Mouse (Mus musculus) lung, postnatal 10 days (tissue): ENCODE measurements around the gene Cfap299.
"Not testable (repeated sequence)": the region's sequence is repeated elsewhere in the genome, so short reads cannot be mapped to it uniquely, and the experiment has no call there.

Source experiments
- DNase-seq: peaks from one replicate; pipeline ENCODE4 v3.0.0; 2021

The Cfap299 gene

DNA sequence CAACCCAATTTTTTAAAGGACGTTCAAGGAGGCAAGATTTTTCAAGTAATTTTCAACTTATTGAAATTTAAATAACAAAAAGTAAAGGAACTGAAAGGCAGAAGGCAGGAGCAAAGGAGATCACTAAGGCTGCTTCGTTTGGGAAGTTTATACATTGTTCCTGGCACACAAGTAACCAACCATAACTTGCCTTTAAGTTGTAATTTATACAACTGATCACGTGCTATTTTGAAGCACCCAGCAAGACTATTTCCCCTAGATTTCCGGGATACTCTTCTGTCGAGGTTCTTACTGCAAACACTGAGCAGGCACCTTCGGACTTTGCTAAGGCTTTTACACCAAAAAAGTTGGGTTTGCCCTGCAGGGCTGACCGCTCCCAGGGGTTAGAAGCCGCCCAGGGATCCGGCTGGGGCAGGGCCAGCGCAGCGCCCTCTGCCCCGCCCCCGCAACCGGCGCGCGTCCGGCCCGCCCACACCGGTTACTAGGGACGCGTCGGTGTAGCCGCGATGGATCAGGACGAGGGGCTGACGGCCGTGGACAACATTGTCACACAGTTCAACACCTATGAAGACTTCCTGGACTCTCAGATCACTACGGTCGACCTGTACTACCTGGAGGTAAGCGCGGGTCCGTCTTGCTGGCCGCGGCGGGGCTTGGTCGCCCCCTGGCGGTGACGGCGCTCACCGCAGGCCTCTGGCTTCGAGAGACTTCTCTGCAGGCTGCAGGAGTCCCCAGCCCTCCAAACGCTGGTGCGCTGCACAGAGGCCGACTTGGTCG, at the start of gene Cfap299:
Gene Cfap299, plus strand, starts transcription at position 457 of the 777 bp plus-strand sequence.
- peak; percentile 83 for DNase-seq

DNA sequence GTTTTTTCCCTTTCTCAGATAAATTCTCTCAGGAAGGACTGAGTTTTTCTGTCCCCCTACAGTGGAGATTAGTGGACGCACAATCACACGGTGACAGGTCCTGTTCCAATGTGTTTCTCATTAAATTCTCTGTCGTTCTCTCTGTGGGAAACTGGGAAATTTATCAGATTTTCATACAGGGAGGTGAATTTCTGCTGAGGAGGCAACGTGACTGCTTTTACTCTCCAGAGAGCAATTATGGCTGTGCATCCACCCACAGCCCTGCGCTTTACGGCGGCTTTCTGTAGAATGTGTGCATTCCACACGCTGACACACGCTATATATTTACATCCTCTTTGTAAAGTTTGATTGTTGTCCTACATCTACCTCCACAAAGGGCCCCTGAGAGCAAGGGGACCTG, 47.1 kb upstream of the Cfap299 start:
- no peak for DNase-seq

DNA sequence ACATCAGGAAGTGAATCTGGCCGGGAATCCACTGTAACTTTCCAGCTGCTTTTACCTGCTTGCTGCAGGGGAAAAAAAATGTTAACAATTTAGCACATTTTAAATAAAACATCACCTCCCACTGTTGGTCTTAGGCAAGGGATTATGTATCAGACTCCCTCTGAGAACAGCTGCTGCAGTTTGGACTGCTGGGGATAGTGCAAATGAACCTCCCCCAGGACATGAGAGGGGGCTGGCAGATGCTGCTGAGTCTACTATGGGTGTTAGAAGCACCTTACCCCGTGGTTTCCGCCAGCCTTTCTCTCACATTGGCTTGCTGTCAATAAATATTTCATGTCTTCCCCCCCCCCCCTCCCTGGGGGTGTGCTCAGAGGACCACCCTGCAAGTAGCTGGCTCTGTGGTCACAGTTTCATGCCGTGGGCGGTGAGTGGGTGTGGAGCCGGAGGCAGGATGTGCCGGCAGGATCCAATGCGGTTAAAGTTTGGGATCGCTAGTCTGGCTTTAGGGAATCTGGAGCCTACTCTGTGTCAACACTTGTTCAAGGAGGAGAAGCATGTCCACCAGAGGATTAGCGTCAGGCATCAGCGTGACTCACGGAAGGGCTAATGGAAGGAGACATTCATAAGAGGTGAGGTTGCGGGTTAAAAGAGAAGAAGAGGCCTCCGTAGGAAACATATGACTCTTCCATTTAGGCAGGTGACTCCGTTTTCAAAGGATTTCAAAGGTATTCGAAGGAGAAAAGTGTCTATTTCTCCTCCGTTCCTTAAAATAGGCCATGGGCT, 45.2 kb upstream of the Cfap299 start:
- peak; percentile 17 for DNase-seq

DNA sequence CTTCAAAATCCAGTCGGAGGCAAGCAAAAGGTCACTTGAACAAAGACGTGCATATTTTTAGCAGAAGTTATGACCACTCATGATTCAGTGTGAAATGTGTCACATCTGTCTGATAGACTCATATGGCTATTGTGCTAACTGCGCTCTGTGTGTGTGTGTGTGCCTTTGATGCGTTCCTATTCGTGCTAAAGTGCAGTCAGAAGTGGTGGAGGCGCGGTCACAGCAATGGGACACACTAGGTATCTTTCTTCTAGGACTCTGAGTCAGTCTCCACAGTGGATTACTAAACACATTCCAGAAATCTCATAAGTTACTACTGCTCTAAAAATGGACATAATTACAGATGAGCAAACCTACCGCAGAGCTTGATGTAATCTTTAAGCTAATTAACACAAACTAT, 38.5 kb upstream of the Cfap299 start:
- no peak for DNase-seq

DNA sequence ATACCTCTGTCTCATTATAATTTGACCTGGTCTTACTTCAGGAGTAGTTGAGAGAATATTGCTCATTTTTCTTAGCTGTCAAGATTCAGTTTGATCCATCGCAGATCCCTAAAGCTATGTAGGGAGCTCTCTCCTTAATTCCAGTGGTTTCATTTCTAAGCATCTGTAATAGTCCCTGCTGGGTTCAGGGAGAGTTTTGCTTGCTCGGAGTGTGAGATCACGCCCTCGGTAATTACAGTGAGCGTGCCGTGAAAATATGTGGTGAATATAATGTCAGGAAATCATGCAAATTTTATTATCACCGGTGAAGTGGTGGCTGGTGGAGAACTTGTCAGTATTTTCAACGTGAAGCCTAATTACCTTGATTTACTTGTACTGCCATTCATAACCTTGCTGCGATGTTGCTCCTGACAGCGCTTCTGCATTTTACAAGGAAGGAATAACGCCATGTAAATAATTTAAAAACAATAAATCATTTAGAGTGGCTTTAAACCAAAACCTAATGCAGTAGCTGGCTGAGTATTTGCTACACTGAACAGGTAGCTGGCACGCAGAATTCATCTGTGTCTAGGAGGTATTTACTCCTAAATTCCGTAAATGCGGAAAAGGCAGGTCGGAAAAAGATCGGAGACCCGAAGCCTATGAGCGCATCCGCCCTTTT, 36.6 kb upstream of the Cfap299 start:
- DNase-seq, result no peak

DNA sequence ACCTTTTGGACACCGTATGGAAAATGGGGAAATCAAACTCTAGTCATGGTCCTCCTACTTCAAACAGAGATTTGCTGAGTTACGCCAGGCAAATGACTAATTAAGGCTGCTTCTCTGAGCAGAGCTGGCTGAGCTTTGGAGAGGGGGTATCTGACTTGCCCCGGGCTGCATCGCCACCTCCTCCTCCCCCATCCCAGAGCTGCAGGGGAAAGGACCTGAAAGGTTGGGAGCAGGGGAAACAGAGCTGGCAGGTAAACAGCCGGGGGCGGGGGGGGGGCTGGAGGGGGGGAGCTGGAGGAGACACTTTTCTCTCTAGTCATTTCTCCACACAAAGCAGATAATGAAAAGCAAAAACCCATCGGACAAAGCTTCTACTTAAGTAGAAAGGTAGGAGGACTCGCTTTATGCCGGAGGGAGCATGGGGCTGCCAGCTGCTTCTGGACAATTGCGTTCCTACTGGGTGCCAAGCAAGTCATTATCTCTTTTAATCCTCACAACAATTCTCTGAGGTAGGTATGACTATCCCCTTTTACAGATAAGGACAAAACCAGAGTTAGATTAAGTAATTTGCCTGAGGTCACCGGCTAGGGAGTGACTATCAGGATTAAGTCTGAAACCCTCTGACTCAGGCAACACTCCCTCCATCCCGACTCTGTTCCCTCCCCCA, 35.9 kb upstream of the Cfap299 start:
- no peak for DNase-seq

DNA sequence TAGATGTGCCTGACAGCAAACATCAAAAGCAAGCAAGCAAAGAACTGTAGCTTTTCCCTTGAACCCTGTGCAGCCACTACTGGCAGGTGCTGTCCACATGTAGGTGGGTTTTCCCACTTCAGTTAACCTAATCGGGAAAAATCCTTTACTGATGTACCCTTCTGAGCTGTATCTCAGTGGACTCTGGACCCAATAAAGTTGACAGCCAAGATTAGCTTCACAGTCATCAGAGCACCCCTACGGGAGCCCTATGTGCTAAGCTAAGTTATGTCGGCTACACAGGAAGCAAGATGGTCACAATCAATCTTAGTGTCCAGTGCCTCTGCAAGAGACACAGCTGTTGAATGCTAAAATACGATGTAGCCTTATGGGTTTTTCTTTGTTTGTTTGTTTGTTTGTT, 29.0 kb upstream of the Cfap299 start:
- DNase-seq, result no peak

DNA sequence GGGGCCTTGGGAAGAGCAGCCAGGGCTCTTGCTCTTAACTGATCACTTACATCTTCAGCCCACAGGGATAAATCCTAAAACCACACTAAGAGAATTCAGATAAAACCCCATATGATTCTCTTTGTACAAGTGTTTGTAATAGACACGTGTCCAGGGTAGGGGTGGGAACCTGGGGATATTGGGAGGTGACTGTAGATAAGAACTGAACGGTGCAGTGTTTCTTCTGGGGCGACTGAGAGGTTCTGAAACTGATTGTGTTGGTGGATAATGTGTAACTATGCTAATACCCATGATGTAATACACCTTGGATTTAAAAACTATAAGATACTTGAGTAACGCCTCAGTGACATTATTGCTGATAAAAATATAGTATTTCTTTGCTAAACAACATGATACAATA, 23.4 kb upstream of the Cfap299 start:
- no peak for DNase-seq

DNA sequence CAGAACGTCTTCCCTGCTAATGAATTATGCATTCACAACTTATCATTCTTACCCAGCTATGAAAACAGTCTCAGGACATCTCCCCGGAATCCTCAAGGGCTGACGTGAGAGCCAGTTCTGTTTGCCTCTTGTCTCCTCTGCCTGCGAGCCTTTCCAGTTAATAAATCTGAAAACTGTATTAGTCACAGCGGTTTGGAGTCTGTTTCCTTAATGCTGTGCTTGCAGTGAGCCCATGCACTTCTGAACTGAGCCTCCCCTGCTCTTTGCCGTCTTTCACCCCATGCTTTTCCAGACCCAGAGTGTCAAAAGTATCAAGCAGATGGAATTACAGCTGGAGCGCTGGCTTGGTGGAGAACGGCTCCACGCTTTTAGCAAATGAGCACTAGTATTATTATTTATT, 22.6 kb upstream of the Cfap299 start:
- DNase-seq, result no peak

DNA sequence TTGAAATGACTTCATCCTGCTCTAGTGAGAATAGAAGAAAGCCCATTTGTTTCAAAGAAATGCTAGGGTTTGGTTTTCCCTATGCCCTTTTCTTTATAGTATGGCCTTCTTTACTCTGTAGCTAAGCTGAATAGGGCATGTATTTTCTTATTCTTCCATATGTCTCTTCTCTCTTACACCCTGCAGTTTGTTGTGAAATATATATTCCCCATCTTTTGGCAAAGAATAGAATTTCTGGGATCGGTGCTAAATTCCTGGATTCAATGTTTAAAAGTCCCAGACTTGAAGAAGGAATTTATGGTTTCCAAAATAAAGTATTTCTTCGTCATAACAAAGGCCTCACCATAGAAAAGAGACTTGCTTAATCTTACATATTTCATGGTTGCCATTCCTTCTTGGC, 2.5 kb upstream of the Cfap299 start:
- DNase-seq, result no peak

DNA sequence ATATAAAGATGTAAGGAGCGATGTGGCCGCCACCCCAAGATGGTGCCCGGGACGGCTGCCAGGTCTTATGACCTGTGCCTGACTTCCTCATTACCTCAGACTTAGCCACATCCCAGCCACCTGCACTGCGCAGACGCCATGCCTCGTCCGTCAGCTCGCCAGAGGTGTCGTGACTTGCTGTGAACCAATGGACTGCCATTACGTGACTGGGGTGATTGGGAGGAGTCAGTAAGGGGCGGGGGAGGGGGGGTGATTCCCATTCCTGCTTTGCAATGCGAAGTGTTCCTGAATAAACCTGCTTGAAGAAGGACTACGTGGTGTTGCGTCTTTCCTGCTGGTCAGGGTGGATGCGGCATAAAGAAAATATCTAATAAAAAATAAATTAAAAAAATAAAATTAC, 14.6 kb downstream of the Cfap299 start:
- not testable (repeated sequence) for DNase-seq

DNA sequence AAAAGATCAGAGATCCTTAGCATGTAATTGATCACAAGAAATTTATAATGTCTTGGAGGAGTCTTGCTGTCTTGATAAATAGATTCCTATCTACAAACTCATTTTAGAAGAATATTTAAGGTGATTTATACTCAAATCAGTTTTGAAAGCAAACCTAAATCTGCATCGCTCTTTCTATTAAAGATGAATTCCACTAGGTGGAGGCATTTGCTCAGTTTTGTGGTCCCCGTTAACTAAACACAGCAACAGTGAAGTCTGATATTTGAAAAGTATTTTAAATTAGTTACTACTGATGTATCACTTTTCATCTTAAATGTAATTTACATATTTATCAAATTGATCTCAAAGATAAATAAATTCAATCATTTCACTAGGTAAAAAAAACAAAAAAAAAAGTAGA, 15.5 kb downstream of the Cfap299 start:
- DNase-seq, result peak; percentile 22

DNA sequence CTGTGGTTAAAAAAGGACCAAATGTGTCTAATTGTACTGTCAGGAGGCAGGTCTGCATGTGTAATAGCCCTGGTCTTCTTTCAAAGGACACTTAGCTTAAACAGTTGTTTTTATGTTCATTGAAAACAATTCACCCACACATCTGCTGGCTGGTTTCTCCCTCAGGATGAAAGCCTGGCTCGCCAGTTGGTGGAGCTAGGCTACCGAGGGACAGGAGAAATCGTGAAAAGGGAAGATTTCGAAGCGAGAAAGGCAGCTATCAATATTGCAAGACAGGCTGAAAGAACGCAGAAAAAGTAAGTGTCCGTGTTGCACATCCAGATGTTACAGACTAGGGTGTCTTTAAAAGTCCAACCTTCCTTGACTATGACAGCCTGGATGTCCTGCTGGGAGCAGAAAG, 17.0 kb downstream of the Cfap299 start:
- DNase-seq, result peak; percentile 14

DNA sequence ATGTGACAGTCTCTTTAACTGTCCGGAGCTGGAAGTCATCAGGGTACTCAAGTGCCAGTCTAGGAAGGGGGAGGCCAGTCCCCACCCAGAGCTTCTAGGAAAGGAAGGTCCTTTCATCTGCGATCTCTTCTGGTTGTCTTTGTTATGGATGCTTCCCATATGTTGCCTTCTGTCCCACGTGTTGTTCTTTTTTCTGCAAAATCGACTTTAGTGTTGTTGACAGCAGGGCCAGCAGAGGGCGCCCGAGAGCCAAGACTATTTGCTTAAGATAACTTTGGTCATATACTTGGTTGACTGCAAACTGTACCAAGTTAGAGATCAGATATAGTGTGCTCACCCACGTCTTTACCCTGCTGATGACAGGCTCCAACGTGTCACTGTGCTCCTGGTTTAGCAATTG, 19.5 kb downstream of the Cfap299 start:
- peak; percentile 76 for DNase-seq

DNA sequence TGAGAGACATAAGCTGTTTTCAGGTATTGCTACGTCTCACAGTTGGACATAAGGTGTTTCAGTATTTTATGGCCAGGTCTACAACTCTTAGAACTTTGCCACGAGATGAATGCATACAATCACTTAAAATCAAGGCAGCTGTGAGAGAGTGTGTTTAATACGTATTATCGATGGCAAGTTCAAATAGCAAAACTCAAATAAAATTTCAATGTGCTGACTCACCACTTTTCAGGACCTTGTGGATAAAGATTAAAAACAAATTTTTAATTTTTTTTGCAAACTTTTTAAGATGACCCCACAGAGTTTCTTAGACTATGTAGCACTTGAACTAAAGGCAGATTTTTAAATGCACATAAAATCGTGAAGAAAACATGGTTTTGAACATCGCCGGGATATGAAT, 30.8 kb downstream of the Cfap299 start:
- no peak for DNase-seq

DNA sequence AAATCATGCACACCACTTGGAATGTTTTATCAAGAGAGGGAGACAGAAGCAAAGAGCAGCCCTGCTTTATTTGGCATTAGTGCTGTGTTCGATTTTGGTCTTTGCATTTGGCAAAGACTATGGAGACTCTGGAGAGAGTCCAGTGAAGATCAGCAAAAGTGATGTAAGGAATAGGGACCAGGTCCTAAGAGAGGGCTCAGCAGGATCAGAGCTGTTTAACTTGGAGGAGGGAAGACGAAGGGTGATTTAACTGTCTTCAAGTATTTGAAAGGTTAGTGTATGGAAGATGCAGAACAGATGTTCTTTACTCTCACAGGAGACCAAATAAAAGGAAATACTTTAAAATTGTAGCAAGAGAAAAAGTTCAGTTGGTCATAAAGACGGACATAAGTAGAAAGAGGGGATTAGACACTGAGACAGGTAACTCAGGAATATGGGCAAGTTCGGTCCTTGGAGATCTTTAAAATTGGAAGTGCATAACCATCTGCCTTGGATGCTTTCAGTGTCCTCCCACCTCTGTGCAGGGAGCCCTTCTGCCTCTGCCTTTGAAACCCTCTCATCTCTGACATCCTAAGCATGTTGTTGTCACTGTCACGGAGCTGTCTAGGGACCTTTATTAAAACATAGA, 31.8 kb downstream of the Cfap299 start:
- no peak for DNase-seq

DNA sequence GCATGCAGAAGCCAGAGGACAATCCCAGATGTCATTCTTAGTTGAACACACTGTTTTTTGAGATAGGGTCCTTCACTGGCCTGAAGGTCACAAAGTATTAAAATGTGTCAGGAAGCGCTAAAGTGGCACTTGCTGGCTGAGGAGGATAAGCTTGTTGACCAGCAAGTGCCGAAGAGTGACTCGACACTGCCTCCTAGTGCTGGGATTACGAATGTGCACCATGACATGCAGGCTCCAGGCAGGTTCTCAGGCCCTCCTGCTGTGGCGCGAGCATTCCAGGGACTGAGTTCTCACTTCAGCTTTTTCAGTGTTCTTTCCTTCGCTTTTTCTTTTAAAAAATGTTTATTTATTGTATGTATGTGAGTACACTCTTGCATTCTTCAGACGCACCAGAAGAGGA, 34.3 kb downstream of the Cfap299 start:
- DNase-seq, result peak; percentile 28

DNA sequence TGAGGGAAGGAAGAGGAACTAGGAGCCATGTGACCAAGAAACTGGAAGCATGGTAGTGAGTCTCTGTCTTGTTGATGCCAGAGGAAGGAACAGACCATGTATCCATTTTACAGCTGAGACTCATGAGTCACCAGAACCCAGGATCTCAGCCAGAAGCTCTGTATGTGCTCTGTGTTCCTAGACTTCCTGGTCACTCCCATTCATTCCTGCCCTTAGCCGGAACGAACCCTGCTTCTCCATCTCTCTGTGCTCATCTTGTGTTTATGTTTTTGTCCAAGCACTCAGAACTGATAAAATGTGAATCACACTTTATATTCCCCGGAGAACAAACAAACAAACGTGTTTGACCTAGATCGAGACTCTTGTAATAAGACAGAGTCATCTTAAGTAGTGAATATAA, 36.2 kb downstream of the Cfap299 start:
- peak; percentile 9 for DNase-seq

DNA sequence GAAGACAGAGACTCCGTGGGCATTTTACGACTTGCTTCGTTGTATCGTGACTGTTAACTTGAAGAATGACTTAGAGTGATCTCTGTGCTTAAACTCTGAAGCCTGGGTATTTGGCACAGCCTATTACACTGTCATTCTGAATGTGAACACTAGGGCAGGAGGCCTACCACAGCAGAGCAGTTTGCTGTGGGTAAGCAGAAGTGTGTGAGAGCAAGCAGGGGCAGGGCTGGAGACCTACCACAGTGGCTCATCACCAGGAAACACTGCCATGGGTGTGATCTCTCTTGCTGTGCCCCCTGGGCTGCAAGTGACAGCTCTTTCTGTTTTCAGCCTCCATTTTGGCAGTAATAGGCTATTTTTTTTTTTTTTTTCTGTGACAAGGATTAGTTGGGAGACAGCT, 39.7 kb downstream of the Cfap299 start:
- DNase-seq, result no peak

DNA sequence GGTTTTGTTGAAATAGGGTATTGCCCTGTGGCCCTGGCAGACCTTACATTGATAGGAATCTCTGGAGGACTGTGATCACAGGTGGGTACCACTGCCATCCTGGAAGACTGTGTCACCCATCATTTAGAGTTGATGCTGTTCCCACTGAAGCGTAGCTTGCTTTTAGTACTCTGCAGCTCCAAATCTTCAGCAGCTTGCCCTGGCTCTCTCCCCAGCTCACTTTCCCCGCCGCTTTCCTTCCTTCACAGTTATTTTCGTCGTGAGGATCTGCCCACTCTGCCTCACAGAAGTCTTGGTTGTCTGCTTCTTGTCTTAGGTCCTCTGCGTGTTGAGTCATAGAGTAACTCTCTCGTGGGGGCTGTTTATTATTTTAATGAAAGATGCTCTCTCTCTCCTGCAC, 40.3 kb downstream of the Cfap299 start:
- no peak for DNase-seq

DNA sequence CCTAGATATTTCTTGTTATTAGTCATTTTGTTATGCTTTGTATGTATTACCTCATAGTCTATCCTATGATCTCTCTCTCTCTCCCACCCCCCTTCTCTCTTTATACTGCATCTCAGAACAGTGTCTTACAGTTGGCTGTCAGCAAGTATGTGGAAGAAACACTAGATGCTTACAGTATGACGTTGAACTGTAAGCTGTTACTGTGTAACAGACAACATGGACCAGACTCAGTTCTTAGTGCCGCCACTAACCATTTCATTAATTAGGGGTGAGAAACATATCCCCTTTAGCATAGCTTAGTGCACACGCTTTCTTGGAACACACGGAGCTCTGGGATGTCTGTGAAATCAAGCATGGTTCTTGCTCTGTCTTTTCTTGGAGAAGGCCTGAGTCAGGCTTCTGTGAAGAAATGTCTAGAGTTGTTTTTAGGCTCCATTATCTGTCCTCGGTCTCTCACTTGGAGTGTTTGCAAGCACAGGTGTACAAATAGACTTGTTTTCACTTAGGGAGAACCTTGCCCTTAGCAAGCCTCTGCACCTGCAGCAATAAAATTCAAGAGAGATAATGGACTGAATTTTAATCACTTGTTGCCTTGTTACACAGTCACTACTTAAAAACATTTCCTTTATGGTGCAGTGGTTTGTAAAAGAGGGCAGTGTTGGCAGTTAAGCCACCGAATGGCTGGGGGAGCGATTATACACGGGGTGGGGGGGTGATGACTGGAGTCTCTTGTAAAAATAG, 47.1 kb downstream of the Cfap299 start:
- no peak for DNase-seq

DNA sequence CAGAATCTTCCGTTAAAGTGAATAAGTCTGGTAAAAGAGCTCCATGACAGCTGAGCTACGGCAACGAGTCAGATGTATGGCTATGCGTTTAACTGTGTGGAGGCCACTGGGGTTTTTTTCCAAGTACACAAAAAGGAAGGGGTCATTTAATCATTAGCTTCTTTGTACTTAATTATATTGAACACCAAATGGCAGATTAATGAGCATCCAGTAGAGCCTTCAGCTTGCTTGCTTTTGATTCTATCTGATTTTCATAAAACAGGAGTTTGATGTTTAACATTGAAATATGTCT, 47.6 kb downstream of the Cfap299 start:
- DNase-seq, result no peak
